Mouse (Mus musculus): ENCODE measurements around the gene Ilf3.

Ilf3 gene

DNA sequence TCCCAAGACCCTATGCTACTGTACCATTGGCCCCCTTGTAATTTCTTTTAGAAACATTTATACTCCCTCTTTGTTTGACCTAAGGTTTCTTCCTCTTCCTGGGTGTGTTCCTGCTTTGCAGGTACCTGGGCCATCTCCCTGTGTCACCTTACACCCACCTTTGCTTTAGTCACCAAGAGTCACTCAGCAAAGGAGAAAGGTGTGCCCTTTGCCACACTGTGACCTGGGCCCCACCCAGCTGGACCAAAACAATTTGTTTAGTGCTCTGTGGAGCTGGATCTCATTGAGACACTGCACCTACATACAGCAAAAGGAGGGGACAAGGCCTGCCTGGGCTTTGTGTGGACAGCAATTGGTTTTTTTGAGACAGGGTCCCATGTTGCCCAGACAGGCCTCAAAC is 72.7 kb downstream of the Ilf3 start:
- DNase-seq, result no peak

DNA sequence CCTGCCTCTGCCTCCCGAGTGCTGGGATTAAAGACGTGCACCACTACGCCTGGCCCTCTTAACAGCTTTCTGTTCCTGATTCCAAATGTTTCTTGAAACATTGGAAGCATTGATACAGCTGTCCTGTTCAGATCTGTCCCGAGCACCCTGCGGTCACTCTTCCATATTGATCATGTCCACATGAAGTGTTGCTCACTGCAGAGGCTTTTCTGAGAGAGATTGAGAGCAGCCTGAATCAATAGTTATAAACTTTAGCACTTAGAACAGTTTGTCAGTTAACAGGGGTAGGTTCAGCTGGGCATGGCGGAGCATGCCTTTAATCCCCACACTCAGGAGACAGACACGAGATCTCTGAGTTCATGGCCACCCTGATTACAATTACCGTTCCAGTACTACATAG is 76.2 kb downstream of the Ilf3 start:
- DNase-seq, result no peak

DNA sequence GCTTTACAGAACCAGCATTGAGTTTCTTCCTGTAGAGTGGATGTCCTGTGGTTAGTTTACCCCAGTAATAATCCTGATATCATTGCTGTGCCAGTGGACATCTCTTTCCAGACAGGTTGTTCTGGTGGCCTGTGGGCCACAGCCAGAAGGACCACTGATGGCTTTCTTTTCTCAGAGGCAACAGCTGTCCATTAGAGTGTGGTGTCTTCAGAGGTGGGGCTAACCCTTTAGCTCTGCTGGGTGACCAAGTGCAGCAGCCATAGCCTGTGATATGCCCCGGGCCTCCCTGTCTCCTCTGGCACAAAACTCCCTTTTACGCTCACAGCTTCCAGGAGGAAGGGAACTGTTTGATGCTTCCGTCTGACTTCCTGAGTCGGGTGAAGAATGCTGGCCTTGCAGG is 76.9 kb downstream of the Ilf3 start:
- DNase-seq, result no peak

DNA sequence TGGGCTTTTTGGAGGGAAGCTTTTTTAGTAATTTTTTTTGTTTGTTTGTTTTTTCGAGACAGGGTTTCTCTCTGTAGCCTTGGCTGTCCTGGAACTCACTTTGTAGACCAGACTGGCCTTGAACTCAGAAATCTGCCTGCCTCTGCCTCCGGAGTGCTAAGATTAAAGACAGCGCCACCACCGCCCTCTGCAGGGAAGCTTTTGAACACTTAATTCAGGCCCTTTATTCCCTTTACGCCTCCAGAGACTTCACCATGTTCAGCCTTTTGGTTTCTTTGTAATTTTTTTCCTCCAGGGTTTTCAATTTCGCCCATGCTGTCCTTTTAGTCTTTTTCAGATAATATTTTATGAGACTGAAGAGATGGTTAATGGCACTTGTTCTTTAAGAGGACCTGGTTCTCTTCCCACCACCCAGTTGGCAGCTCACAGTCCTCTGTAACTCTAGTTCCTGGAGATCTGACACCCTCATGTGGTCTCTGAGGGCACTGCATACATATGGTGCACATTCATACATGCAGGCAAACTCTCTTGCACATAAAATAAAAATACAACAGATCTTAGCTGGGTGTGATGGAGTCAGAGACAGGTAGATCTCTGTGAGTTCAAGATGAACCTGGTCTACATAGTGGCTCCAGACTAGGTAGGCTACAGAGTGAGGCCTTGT is 77.5 kb downstream of the Ilf3 start:
- DNase-seq, result no peak

DNA sequence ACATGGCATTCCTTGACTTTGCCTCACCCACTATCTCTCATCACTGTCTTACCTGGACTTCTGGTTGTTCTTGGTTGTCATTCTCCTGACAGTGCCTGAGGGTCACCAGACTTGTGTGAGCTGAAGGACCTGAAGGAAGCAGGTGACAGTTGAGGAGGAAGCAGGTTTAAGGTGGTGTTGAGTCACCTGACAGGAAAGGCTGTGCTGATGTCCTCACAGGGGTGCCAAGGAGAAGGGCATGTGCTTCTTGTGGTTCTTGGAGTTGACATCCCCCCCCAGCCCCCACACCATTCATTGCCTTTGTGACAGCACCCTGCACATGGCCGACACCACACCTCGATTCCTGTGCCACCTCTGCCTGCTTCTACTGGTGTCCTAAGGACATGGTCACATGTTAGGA is 80.1 kb downstream of the Ilf3 start:
- no peak for DNase-seq

DNA sequence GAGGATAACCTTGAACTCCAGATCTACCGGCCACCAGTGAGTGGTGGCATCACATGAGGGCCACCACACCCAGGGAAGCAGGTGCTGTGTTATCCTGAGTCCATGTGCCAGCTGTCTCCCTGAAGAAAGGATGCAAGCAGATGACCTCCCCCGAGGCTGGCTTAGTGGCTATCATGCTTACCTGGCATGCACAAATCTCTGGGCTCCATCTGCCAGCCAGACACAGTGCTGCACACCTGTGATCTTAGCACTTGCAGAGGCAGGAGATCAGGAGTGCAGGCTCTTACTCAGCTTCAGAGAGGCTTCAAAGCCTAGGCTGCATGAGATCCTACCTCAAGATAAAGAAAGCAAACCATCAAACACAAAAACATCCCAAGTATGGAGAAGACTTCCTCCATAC is 82.0 kb downstream of the Ilf3 start:
- DNase-seq, result no peak

DNA sequence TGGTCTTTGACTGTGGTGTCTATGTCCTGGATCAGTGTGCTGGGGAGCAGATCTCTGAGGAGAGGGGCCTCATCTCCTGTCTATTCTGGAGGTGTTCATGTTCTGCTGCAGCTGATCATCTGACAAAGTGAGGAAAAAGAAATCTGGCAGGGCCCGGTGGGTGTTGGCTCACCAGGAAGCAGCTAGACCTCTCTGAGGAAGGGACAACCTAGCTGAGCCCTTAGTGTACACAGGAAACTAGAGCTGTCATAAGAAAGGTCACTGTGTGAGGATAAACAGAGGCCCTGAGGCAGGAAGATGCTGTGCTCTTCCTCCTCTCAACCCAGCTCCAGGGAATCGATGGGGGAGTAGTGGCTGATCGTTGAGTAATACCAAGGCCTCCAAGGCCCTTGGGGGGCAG is 82.6 kb downstream of the Ilf3 start:
- peak; percentile 52 for DNase-seq

DNA sequence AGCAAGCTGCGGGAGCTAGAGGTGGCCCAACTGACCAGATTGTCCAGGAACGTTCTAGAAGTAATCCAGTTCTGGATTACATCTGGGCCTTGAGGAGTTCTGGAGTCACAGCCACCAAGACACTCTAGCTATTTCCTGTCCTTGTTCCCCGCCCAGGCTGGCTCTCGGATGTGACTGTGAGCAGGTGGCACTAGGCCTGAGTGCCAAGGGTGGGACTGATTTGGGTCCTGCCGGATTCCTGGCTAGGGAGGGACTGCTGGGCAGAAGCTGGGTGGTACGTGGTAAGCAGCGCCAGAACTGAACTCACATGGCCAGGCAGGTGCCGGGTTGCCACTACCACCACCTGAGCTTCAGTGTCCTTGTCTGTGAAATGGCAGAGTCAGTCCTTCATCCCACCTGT is 83.7 kb downstream of the Ilf3 start:
- DNase-seq, result no peak

DNA sequence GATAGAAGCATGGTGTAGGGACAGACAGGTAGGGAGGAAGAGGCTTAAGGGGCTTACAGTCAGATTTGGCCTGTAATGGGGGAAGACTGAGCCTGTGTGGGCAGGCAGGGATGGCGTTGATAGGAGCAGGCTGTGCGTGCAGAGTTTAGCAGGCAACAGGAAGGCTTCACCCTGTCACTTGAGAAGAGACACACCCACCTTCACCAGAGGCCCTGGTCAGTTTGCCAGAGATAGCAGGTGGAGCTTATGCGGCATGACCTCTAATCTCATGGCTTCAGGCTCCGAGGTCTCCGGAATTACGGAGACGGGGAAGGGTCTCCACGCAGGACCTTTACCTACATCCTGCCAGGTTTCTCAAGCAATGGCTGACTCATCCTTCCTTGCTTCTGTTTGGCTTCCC is 84.2 kb downstream of the Ilf3 start:
- DNase-seq, result no peak

DNA sequence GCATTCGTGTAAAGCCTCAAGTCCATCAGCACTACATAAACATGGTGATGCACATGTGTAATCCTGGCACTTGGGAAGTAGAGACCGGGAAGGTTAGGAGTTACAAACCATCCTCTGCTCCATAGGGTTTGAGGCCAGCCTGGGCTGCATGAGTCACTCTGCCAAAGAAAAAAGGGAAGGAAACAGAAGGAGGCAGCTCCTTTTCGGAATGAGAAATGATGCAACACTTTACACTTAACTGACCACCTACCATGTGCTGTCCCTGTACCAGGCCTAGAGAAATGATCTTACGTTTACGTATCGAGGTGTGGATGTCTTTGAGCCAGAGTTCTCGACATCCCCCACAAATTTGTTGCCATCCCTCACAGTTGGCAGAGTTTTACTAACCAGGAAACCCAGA is 85.3 kb downstream of the Ilf3 start:
- no peak for DNase-seq

DNA sequence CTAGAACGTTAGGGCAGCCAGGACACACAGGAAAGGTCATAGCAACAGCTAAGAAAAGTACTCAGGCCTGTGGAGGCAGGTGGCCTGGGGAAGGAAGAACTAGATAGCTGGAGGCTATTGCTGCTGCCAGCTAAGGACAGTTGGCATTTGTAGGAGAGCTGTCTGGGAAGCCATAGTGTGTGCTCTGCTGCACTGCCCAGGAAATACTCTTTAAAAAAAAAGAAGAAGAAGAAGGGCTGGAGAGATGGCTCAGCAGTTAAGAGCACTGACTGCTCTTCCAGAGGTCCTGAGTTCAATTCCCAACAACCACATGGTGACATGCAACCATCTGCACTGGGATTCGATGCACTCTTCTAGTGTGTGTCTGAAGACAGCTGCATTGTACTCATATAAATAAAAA is 85.8 kb downstream of the Ilf3 start:
- DNase-seq, result no peak

DNA sequence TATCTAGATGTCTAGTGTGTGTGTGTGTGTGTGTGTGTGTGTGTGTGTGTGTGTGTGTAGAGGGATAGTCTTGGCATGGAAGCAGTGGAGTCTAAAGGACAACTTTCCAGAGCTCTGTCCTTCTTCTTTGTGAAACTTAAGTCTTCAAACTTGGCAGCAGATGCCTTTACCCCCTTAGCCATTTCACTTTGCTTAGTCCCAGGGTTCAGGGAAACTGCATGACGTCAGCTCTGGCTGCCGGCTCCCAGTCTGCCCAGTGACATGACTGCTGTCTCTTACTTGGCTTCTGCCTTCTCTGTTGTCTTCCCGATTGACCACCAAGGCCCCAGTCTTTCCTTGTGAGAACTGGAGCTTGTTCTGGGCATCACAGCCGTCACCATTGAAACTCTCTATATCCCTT is 86.9 kb downstream of the Ilf3 start:
- no peak for DNase-seq

Measured in kidney, postnatal 14 days (tissue).